In genomic region chr15:70842606-70843005, GRCm38 (mm10) we compare ENCODE assay signal across 27 mouse cellular contexts.
"Had no signal": no experiment of that assay in that cellular context is flagged by ENCODE, and none has a peak within 500 bp of the region (broad histone marks: within the 10 kb centered on the region; RNA-seq: fewer than 3 reads in every experiment).

No protein-coding gene starts in this region.

- H3K4me2 ChIP-seq: heart, embryonic 11.5 days; heart, embryonic 13.5 days; heart, embryonic 15.5 days; hindbrain, embryonic 13.5 days; hindbrain, embryonic 15.5 days; kidney, embryonic 15.5 days; limb, embryonic 12.5 days; liver, embryonic 12.5 days had no signal

- DNase-seq: gastrocnemius, postnatal 14 days; gastrocnemius, postnatal 36 days; heart, adult 11 months; heart, adult 2 months; heart, postnatal 14 days; heart, postnatal 36 days; kidney, adult 11 months; kidney, adult 2 months; kidney, adult 9 months; kidney, postnatal 14 days; kidney, postnatal 36 days; liver; lung, adult 18-20 months had no signal

- H3K36me3 ChIP-seq: heart, embryonic 13.5 days; heart, embryonic 15.5 days; hindbrain, embryonic 13.5 days; hindbrain, embryonic 15.5 days; kidney, embryonic 15.5 days; limb, embryonic 10.5 days; limb, embryonic 12.5 days; liver, embryonic 12.5 days had no signal

- ATAC-seq: hindbrain, postnatal 0 days; intestine, embryonic 16.5 days; liver, embryonic 12.5 days had no signal

- H3K4me1 ChIP-seq: heart, embryonic 13.5 days; heart, embryonic 15.5 days; hindbrain, embryonic 13.5 days; hindbrain, embryonic 15.5 days; kidney, embryonic 15.5 days; limb, embryonic 10.5 days; limb, embryonic 12.5 days; liver, embryonic 12.5 days had no signal

- H3K27me3 ChIP-seq: heart, embryonic 13.5 days; heart, embryonic 15.5 days; hindbrain, embryonic 13.5 days; hindbrain, embryonic 15.5 days; kidney, embryonic 15.5 days; limb, embryonic 12.5 days; liver, embryonic 12.5 days had no signal

- H3K9ac ChIP-seq: heart, embryonic 13.5 days; heart, embryonic 15.5 days; hindbrain, embryonic 13.5 days; hindbrain, embryonic 15.5 days; kidney, embryonic 15.5 days; limb, embryonic 12.5 days; liver, embryonic 12.5 days; liver, embryonic 14.5 days had no signal

- H3K4me3 ChIP-seq: heart, adult 2 months; heart, embryonic 13.5 days; heart, embryonic 15.5 days; hindbrain, embryonic 13.5 days; hindbrain, embryonic 15.5 days; kidney, embryonic 15.5 days; left cerebral cortex, adult 2 months; limb, embryonic 10.5 days; limb, embryonic 12.5 days; liver, embryonic 12.5 days had no signal

- H3K27ac ChIP-seq: heart, adult 2 months; heart, embryonic 13.5 days; heart, embryonic 15.5 days; hindbrain, embryonic 13.5 days; hindbrain, embryonic 15.5 days; hindbrain, postnatal 0 days; kidney, embryonic 15.5 days; kidney, postnatal 0 days; left cerebral cortex, adult 2 months; limb, embryonic 10.5 days; limb, embryonic 12.5 days; liver, embryonic 12.5 days; liver, embryonic 14.5 days had no signal

- H3K9me3 ChIP-seq: heart, embryonic 13.5 days; heart, embryonic 15.5 days; hindbrain, embryonic 13.5 days; hindbrain, embryonic 15.5 days; kidney, embryonic 15.5 days; limb, embryonic 10.5 days; limb, embryonic 12.5 days; liver, embryonic 12.5 days had no signal
